Mouse (Mus musculus) gastrocnemius, adult 18-20 months (tissue): Measurements from ENCODE around the gene Gab2. TPM values are rescaled to one million over a fixed set of nuclear protein-coding genes. Genes with fewer than 3 reads are reported as not detected.
A peak's percentile ranks its signal among the peaks of the same experiment; 100 is the strongest.
"Not testable (repeated sequence)": the region's sequence is repeated elsewhere in the genome, so short reads cannot be mapped to it uniquely, and the experiment has no call there.

Experiments
- DNase-seq: peaks from one replicate; pipeline ENCODE4 v3.0.0; 2021; ENCODE audit warnings: low spot score
- total RNA-seq, 2 experiments: library from RNA; stranded (reverse); gene quantifications; 2 replicates each; pipeline ENCODE4 v1.2.3; 2021

Gene Gab2
- total RNA-seq, 2 experiments from 2014 or later = 5.3 to 8.5 TPM

GRCm38 (mm10) chr7:97136453-97136852 is 55.1 kb downstream of the Gab2 start:
- no peak for DNase-seq

DNA sequence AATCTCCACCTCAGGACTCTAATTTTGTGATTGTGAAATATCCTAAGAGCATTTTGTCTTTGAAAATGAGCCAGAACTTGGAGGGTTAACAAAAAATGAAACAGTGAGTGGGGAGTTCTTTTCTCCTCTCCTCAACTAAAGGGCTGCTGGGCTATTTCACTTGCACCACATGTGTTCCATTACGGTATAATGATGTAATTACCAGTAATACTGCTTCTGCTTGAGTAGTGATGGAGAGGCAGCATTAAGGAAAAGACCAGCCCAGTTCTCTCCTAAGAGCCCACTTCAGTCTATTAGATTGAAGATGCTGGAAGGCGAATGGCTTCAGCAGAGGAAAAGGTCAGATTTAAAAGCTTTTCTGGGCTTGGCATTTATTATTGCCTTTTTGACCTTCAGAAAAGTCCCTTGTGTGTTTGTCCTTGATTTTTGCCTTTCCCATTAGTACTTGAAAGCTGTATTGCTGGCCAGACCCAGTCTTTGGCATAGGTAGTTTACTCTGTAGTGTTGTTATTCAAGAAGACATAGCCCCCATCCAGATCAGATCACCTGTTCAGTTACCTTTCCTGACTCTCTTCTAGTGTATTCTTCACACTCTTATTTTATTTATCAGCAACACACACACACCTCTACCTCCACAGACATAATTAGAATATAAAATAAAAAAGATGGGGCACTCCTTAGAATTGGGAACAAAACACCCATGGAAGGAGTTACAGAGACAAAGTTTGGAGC is 69.9 kb downstream of the Gab2 start:
- DNase-seq = no peak

DNA sequence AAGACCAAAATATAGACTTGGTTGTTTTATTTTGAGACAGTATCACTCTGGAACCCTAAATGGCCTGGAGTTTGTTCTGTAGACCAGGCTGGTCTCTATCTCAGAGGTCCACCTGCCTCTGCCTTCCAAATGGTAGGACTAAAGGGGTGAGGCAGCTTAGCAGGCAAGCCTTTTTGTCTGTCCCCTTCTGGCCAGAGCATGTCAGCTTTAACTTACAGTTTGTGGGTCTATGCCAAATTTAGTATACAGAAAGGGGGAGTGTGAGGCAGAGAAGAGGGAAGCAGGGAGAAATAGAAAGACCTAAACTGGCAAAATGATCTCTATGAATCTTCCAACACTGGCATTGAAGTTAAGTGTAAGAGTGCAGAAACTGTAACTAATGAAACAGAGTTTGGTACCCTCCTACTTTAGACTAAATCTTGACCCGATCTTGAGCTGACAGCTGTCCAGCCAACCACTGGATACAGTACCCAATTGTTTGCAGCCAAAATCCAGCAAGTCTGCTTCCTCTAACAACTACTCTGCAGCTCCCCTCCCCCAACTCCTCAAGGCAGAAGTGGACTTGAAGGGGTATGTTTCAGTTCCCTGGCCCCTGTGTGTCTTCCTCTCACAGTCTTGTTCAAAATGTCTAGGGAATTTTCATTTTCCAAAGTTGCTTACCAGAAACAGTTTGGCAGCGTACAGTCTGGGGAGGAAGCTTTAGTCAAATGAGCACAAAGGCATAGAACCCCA is 73.5 kb downstream of the Gab2 start:
- DNase-seq = peak; percentile 17

GRCm38 (mm10) chr7:97164261-97164660 is 82.9 kb downstream of the Gab2 start:
- DNase-seq = no peak

- no peak for DNase-seq
These were observed 89.7 kb downstream of the Gab2 start for GRCm38 (mm10) chr7:97171089-97171488.

- DNase-seq = no peak
These were observed 90.3 kb downstream of the Gab2 start for GRCm38 (mm10) chr7:97171719-97172118.

- DNase-seq = peak; percentile 13
These were observed 90.7 kb downstream of the Gab2 start for GRCm38 (mm10) chr7:97172126-97172525.

DNA sequence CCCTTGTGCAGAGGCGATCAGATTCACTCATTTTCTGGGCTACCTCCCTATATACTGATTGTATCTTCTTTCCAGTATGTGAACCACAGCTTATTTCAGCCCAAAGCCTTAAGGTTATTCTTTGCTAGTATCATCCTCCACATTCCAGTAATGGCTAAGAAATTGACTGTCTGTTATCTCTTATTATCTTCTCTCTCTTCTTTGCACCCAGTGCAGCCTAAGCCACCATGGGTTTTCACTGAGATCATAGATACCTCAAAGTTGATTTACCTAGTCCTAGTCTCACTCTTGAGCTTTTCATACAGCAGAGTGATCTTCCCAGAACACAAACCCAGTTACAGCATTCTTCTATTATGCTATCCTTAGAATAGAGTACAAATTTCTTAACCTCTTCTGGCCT is 100.5 kb downstream of the Gab2 start:
- no peak for DNase-seq

- DNase-seq = no peak
These were observed 102.0 kb downstream of the Gab2 start for GRCm38 (mm10) chr7:97183426-97183825.

DNA sequence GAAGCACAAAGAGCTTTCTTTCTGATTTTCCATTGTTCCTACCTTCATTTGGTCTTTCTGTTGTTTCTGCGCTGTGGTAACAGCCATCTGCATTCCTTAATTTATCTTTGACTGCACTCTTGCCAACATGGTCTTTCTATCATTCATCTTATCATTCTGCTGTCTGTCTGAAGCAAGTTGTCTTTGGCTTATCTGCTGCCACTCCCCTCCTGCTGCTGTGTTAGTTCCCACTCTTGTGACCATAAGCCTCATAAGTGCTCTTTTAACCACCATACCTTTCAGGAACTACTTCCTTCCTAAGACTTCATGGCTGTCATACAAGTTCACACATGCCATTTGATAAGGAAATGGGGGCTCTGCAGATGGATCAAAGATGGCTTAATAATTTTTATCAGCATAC is 102.6 kb downstream of the Gab2 start:
- no peak for DNase-seq

DNA sequence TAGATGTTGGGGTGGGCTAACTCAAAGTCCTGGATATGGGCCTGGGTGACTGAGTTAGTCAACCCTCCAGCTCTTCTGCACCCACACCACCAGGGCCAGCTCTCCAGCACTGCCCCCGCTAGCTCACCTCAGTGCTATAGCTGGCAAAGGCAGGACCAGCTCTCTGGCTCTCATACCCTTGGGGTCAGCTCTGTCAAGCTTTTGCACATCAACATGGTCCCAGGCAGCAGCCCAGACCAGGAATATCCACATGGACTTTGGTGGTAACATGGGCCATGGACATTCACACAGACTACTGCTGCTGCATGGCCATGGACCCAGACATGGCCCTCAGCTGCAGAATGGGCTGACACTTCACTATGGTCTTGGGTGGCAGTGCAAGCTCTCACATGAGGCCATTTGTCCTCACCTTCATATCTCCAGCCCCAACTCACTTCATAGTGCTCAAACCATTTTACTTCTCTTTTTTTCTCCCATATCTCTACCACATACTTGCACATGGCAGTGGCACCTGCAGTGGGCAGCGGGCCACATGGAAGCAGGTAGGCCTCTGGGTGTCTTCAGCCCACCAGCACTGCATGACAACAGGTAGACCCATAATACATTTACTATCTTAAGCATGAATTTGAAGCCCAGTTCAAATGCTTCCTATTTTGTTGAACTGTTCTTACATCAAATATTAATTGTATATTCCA is 106.1 kb downstream of the Gab2 start:
- DNase-seq = no peak

GRCm38 (mm10) chr7:97189116-97189515 is 107.7 kb downstream of the Gab2 start:
- DNase-seq = no peak

GRCm38 (mm10) chr7:97203907-97204306 is 122.5 kb downstream of the Gab2 start:
- DNase-seq = no peak

DNA sequence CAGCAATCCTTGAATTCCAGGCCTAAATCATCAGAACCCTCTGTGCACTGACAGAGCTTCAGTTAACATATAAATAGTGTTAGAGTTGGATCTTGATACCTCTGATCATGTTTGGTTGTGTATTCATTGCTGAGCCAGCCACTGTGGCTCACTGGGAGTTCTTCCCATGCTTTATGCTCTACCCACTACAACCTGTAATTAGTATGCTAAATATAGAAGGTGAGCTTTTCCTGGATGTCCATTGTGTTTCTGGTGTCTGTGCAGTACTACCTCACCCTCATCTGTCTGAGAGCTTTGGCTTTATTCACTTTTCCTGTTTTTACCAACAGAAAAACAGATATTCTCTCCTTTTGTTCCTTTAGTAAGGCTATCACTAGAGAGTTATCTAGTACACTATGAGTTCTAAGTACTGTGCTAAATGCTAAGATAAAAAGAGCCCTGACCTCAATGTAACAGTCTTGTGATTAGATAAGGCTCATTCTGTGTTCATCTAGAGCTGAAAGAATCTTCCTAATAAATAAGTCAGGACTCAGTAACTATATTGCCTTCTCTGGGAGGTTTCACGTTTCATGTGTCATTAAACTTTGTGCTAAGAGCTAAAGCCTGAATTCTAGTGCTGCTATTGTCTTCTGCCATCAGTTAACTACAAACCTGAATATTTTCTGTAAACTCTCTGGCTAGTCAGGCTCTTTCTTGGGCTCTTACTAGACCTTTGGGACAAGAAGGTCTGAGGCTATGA is 127.6 kb downstream of the Gab2 start:
- no peak for DNase-seq

DNA sequence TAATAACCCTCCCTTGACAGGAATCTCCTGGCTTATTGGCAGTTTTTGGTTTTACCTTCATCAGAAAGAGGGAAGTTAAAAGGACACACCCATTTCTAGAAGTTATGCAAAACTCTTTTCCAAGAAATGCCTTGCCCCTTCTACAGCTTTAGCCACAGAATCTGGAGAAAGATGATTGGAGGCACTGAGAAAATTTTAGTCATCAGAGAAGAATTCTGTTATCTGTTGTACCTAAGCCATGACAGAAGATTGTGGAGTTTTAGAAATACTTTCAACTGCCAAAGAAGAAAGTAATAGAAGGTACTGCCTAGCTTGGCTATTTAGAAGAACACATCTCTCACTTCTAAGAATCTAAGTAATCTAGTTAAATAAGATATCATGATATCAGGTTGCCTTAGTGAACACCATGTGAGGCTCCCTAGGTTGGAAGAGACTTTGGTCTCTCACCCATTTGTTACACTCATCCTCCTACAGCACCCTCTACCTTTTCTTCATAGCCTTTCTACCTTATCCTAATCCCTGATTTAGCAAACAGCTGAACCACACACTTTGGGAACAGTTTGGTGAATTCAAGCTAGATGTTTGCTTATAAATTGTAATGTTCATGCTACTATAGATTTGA is 128.8 kb downstream of the Gab2 start:
- DNase-seq = no peak

DNA sequence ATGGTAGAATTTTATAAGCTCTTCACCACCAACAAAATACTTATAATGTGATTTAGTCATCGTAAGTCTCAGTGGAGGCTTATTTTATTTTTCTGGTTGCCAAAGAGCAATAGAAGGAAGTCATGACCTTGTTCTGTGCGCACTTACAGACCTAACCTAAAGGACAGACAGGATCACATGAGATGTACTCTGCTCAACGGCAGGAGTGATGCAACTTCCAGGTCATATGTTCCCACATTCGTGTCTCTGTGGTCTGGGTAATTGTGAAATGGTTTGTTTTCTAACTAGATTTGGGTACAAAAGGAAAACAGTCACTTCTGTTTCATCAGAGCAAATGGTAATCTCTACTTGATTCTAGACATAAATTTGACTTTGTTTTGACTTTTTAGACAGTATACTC is 129.7 kb downstream of the Gab2 start:
- DNase-seq = no peak

DNA sequence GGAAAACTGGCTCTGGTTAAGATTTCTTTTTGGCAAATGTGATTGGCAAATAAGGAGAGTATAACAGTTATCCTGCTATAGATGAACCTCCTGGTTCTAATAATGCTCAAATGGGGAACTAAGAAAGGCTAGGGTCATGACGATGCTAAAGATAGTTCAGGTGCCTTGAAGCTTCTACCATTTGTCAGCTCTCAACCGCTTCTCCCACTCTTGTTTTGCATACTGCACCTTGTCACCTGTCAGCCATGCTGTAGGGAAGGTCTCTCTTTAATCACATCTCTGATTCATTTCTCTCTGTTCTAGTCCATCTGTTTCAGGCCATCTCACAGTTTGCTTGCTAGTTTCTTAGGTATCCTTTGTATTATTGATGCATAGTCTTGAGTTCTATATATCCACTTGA is 142.4 kb downstream of the Gab2 start:
- no peak for DNase-seq

DNA sequence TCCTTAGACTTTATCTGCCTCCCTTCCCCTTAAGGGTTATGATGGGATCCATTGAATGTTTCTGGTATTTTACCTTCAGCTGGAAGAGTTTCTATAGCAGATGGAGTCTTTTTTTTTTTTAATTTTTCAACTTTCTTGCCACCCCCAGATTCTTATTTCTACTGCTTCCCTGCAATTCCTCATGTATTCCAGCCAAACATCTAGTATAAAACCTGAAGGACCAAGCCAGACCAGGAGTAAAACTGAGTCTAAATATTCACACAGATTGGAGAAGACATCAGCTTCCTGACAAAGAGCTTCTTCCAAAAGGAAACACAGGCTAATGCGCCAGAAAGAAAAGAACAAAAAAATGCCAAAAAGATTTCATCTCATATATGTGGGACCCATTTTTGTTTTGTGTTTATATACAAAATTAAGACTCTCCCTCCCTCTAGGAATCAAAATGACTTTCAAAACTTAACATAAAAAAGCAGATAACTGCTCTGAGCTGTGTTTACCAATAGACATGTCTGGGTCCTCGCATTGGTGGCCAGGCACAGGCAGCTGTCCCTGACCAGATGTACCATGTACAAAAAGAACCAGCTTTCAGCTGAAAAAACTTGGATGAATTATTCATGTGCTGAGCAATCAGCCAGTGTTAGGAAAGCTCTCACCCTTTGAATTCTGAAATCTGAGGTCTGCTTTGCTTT is 164.0 kb downstream of the Gab2 start:
- DNase-seq = no peak

- not testable (repeated sequence) for DNase-seq
These were observed 164.7 kb downstream of the Gab2 start for GRCm38 (mm10) chr7:97245950-97246578.

GRCm38 (mm10) chr7:97247661-97248060 is 166.3 kb downstream of the Gab2 start:
- DNase-seq = peak; percentile 70
